Mouse (Mus musculus): ENCODE measurements around the gene Slco2a1.

Gene Slco2a1

DNA sequence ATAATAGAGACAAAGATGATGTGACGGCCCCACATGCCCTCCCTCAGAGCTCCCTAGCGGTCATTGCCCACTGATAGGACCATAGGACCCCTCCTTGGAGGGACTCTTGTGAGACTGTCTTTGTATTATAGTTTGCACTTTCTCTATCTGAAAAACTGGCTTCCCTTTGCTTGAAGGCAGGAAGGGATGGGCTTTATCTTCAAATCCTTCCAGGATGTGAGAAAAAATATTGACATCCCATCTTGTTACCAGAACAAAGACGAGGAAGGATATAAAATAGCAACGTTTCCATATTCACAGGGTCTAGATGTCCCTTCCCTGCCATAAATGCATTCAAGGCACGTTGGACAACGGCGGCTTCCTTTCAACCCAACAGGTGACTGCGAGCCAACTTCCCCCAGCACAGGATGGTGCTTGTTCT lies 48.5 kb downstream of the Slco2a1 start:
- no peak for DNase-seq (ENCODE audit: low spot score in 2 of 2)

DNA sequence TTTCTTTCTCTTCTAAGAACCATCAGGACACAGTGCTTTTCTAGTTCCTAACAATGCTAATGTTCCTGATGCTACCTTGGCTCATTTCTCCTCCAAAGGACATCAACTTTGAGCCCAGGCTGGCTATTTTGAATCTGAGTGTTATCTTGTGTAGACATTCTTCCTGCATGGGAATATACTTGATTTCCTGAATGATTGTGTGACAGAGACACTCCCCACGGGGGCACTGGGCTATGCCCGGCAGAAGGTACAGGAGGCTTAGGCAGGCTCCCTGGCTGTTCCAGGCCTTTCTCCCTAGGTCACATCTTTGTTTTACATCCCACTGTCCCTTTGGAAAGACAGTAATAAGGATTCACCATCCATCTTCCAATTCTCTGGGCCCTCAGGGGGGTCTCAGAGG lies 49.8 kb downstream of the Slco2a1 start:
- DNase-seq (ENCODE audit: low spot score in 2 of 2), result no peak

DNA sequence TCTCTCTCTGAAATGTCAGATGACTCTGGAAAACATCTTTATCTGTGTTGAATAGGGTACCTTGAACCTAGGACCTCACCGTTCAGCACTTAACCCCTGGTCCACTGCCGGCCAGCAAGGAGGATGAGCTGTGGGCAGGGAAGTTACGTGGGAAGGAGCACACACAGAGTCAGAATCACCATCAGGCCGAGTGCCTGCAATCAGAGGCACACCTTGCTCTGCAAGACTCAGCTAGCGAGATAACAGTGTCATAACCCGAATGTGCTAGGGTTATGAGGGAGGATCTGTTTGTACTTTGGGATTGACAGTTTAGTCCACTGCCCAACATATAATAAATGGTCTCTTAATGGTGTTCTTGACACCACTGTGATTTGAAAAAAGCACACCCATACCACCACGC lies 50.2 kb downstream of the Slco2a1 start:
- DNase-seq (ENCODE audit: low spot score in 2 of 2), result no peak

DNA sequence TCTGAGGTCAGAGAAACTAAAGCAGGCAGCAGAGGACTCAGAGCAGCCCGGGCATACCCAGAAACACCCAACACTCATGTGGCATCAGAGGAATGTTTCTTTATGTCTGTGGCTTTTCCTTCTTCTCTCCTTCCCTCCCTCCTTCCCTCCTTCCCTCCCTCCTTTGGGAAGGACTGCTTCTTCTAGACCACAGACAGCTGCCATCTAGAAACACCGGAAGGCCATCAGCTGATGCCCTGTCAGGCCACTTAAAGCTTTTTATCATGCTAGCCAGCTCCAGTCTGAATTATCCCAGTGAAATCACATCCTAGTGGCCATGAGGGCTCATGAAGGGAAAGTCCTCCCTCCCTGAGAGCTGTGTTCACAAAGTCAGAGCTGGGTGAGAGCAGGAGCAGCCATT lies 52.1 kb downstream of the Slco2a1 start:
- DNase-seq (ENCODE audit: low spot score in 2 of 2), result no peak

DNA sequence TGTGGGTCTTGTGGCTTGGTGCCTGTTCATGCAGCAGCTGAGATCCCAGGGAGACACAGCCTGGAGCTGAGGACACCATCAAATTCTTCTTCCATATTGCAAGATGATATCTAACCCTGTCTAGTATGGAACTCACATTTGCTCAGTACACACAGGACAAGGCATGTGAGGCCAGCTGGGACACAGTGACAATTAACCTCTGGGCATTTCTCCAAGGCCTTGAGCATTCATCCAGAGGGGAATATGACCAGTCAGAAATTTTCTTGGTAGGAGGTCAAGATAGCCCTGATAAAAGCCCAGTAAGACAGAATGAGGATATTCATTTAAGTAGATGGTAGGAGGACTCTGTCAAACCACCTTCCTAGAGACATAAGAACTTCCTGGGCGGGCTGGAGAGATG lies 56.9 kb downstream of the Slco2a1 start:
- no peak for DNase-seq (ENCODE audit: low spot score in 2 of 2)

DNA sequence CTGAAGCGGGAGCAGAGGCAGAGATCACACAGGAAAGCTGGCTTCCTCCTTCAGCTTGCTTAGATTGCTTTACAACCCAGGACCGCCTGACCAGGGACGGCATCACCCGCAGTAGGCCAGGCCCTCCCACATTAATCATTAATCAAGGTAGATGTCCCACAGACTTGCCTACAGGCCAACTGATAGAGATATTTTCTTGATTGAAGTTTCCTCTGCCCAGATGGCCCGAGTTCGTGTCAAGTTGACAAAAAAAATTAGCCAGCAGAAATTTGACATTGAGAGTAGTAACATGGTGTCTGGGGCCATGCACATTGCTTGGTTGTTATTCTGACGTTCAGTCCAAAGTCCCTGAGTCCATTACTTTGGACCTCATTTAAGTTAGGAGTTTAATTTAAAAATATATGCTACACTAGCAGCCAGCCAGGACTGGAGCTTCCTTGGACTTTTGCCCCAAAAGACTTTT lies 60.6 kb downstream of the Slco2a1 start:
- DNase-seq (ENCODE audit: low spot score in 2 of 2), result no peak

DNA sequence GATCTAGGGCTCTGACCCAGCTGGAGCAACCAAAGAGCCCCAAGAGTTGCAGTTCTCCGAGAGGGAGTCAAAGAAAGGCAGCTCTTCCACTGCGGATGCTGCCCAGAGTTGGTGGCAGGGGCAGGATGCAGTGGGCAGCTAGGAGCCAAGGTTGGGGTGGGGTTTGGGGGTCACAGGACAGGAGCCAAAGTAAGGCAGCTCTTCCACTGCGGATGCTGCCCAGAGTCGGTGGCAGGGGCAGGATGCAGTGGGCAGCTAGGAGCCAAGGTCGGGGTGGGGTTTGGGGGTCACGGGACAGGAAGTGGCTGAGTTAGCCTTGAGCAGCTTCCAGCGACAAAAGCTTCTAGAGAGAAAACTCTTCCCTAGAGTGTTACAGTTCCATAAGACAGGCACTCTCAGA lies 65.3 kb downstream of the Slco2a1 start:
- DNase-seq (ENCODE audit: low spot score in 2 of 2), result no peak

DNA sequence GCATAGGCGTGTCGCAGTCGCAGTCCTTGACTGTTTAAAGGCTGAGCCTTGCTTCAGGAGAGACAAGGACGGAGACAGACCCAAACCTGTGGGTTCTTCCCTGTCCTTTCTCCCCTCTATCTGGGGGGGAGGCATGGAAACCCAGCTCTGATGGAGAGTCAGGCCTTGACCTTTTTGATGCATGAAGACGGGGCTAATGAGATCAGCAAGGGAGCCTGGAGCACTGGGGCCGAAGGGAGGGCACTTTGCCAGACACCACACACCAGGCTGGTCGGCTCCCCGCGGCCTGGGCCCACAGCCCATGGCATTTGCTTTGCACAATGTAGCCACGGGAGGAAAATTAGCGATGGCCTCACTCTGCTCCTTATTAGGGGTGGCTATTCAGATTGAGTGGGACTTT lies 66.5 kb downstream of the Slco2a1 start:
- no peak for DNase-seq (ENCODE audit: low spot score in 2 of 2)

DNA sequence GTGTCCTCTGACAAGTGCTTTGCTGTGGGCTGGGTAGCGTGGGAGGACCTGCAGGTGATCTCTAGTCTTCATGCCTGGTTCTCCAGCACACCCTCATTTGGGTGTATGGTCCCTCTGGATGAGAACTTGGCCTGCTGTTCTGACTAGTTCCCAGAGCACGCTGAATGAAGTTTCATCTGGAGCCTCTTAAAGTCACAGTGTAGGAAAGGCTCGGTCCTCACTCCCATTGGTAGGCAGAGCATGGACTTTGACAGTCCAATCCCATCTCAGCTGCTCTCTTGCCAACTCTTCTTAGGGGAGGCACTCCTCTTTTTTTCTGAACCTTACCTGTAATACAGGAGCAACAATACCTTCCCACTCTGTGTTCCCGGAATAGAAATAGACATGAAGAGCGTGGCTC lies 67.7 kb downstream of the Slco2a1 start:
- DNase-seq (ENCODE audit: low spot score in 2 of 2), result no peak

DNA sequence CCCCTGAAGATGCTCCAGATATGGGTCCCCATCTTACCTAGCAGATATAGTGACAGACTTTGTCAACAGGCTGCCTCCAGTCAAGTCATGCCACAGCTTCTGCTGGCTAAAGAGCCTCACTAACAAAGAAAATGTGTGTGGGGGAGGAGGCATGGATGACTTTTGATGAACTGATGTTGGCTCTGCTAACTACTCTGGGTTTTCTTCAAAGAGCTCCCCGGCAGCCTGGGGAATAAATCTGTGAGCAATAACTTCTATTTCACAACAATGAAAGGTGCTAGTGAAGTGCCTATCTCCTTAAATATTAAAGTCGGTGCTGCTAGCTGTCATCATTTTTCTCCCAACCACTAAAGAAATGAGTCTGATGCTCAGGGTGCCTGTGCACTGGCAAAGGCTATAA lies 72.0 kb downstream of the Slco2a1 start:
- DNase-seq (ENCODE audit: low spot score in 2 of 2), result no peak

DNA sequence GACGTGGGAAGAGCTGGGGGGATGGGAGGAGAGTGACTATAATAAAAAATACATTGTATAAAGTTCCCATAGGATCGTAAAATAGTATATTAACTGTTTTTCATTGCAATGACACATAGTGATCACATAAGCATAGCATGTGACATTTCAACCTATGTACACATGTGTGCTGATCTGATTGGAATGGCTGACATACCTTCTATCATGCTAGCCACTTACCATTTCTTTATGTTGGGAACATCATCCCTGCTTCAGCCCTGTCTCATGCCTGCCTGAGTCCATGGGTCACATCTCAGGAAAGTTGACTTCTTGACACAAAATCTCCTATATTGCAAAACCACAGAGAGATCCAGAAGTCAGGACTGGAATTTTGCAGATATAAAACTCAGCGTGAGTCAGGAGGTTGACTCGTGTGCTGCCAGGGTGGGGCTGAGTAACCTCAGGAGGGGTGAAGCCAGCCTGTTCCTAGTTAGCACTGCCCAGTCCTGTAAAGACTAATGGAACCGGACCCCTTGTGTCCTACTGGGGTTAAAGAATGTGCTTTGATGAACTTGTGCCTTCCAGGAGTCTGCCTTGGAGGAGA lies 73.0 kb downstream of the Slco2a1 start:
- no peak for DNase-seq (ENCODE audit: low spot score in 2 of 2)

DNA sequence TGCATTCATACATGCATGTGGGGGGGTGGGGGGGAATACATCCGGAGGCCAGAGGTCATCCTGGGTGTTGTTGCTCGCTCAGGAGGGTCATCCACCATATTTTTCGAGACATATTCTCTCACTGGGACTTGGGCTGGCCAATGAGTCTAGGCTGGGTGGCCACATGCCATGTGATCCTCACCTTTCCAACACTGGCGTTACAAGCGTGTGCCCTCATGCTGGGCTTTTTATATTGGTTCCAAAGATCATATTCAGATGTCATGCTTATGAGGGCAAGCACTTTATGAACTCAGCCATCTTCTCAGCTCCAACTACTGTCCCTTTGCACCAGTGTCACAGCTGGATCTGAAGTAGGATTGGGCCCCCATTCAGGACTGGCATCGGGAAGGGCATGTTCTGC lies 75.1 kb downstream of the Slco2a1 start:
- DNase-seq (ENCODE audit: low spot score in 2 of 2), result no peak

DNA sequence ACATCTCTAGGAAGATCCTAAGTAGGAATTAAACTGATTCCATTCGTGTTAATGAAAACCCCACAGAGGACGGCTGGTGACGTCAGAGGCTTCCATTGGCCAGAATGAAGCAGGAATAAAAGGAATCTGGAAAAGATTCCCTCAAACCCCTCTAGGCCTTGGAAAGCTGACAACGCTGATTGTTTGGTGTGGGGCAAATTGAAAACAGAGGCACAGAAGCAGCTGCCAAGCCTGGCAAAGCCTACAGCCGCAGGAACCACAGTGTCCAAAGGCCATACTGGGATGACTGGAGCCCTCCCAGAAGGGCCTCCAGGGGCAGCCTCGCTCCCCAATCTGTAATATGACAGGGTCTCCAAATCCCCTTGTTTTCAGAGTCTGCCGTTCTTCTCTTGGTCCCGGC lies 78.3 kb downstream of the Slco2a1 start:
- DNase-seq (ENCODE audit: low spot score in 2 of 2), result no peak

DNA sequence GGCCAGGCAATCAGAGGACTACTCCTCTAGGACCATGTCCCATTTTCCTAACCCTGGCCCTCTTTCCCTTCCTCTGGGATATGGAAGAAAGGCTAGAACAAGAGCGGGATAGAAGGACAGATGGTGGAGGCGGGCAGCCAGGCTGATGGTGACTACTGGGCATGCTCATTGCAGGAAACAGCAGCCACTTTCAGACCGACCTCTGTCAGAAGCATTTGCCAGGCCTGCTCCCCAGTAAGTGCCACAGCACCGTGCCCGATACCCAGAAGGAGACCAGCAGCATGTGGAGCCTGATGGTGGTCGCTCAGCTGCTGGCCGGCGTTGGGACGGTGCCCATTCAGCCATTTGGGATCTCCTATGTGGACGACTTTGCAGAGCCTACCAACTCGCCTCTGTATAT lies 79.1 kb downstream of the Slco2a1 start:
- no peak for DNase-seq (ENCODE audit: low spot score in 2 of 2)

DNA sequence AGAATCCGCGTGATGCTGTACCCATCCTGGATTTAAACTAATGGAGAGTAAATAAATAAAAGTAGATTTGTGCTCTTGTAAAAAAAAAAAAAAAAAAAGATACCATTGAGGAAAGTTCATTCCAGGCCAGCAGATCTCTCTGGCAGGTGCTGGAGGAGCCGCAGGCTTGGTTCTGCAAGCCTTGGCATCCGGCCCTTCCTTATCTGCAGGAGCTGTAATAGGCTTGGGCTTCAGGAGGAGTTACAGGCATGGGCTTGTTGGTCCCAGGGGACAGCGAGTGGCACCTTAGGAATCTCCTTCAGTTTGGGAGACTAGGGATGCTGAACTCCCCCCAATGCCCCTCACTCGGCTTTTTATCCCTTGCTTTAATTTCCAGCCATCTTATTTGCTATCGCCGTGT lies 80.3 kb downstream of the Slco2a1 start:
- DNase-seq (ENCODE audit: low spot score in 2 of 2), result no peak

DNA sequence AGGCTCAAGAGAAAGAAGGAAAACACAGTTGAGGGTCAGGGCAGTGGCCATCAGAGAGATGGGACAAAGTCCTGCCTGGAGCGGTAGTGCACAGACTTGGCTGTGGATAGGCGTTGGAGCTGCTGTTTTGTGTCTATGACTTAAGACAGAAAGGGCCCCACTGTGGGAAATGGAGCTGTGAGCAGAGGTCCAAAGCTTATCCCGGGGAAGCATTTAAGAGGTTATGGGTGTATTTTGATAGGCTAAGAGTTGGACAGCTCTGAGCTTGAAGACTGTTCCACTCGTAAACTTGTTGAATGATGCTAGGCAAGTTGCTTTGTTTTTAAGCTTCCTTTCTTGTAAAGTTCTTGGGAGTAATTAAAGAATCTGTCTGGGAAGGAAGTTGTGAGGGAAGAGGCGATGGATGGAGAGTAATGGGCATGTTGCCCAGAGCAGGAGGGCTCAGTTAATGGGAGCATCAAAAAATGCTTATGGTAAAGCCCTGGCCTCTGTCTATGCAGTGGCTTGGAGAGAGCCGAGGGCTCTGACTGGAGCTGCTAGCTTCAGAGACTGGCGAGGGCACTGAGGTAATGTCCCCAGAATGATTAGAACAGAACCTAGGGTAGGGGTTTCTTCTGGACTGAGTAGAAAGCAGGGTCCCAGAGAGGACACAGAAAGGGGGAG lies 83.2 kb downstream of the Slco2a1 start:
- DNase-seq (ENCODE audit: low spot score in 2 of 2), result no peak

DNA sequence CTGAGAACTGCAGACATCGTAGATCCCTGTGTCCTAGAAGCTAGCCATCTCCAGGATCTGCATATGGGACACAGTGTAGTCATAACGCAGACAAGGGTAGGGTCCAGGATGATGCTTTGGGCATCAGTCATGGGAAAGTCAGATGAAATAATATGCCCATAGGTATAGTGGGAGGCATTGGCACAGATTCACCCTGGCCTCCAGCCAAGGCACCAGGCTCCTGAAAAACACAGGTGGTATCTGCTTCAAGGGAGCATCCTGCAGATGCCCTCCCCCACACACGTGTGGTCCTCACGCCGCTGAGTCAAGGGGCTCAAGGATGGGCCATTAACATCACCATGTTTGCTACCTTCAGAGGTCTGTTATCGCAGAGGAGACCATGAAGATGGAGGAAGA lies 83.7 kb downstream of the Slco2a1 start:
- no peak for DNase-seq (ENCODE audit: low spot score in 2 of 2)

DNA sequence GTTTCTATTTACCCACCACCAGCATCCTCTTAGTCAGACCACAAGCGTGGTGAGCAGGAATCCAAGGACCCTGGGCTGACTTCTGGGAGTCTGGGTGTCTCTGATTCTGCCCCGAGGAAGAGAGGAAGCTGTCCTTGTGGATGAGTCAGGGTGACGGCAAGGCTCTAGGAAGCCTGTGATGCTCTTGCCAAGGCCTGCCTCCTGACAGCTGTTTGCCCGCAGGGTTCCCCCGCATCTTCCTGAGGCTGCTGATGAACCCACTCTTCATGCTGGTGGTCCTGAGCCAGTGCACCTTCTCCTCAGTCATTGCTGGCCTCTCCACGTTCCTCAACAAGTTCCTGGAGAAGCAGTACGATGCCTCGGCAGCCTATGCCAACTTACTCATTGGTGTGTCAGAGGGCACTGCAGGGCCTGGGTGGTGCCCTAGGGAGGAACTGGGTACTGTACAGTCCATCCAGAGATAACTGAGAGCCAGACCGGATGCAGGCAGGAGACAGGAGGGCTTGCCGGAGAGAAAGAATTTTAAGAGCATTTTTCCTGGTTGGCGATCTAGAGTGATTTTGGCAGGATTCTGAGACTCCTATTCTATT lies 84.5 kb downstream of the Slco2a1 start:
- DNase-seq (ENCODE audit: low spot score in 2 of 2), result no peak

DNA sequence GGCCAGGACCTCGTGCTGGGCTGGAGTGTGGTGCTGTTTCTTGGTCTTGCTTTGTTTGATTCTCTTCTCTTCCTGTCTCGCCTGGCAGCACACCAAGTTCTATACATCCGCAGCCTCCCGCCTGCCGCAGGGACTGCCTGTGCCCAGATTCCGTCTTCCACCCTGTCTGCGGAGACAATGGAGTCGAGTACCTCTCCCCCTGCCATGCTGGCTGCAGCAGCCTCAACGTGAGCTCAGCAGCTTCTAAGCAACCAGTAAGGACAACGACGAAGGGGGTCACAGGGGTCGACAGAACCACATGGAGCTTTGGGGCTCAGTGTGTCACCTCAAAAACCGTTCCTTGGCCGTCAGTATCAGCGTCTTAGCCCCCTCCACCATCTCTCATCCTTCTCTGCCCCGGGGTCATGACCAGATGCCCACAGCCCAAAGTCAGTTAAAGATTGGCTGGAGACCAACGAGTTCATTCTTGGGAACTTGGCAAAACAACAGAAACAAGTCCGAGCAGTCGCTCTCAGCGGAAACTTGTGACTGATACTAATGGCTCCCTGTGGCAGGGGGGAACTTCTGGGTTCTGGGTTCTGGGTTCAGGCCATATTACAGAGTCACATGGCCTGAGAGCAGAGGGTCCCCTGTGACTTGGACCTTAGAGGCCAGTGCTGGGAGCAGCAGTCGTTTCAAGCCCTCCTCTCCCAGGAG lies 88.5 kb downstream of the Slco2a1 start:
- no peak for DNase-seq (ENCODE audit: low spot score in 2 of 2)

DNA sequence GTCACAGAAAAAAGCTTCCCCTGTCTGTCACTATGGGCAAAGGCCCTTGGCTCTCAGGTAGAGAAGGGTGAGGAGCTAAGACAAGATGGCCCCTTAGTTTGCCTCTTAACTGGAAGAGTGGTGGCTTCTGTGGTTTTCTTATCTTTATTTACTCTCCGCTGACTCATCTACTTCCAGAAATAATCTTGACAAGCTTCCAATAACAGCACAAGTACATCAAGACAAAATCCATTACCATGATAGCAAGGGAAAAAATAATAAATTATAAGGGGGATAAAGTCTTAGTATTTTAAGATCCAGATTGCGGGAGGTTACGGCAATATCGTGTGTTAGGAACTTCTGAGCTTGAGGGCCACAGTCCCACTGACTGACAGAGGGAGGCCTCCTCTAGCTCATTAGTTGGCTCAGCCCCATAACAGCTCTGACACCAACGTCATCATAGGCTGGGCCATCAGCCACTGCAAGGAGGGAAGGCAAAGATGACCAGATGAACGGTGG lies 89.7 kb downstream of the Slco2a1 start:
- no peak for DNase-seq (ENCODE audit: low spot score in 2 of 2)

DNA sequence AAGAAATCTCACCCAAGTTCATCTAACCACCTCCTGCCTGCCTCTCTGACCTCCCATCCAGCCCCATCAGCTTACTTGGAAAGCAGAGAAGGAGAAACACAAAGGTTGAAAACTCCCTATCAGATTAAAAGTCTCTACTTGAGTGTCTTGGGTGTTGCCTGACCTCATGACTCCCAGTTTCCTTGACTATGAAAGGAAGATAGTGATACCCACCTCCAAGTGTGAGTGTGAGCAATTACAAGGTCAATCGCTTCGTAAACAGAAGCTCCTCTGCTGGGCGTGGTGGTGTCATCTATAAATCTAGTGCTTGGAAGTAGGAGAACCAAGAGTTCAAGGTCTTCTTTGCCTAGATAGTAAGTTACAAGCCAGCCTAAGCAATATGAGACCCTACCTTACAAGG lies 91.7 kb downstream of the Slco2a1 start:
- DNase-seq (ENCODE audit: low spot score in 2 of 2), result no peak

DNA sequence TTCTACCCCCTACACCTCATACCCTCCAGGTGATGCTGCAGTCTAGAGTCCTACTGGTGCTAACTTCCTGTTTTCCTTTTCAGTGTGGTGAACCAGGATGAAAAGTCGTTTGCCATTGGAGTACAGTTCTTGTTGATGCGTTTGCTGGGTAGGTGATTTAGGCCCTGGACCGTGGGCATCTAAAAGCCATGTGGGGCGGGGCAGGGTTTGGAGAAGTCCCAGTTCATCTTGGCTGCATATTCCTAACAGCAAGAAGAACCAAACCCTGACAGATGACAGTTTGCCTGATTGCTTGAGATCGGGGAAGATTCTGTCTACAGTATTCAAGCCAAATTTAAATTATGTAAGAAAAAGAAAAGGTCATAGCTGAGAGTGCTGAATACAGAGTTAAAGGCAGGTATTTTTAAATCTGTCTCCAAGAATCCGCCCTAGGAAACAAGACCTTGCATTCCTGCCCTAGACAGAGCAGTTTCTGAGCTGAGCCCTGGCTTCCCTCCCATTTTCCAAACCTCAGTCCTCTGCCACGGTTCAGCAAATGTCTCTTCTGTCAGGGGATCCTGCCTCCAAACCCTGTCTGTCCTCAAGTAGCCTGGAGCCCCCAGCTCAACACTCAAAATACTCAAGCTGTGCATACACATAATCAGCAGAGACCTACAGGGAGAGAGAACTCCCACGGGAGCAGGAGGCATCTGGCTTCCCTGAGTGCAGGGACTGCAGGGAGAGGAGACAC lies 93.9 kb downstream of the Slco2a1 start:
- DNase-seq (ENCODE audit: low spot score in 2 of 2), result no peak
